Mouse (Mus musculus) hindbrain, postnatal 0 days (tissue): ENCODE results near the gene Gm49373. TPM values are rescaled to one million over a fixed set of nuclear protein-coding genes. Genes with fewer than 3 reads are reported as not detected.

Experiments
- ATAC-seq: fragments of 200-750 bp; cut with Nextera tagmentation; 2 replicates; pipeline ENCODE4 v1.8.0; 2017; ENCODE audit warnings: mild to moderate bottlenecking, moderate TSS enrichment, moderate library complexity
- DNase-seq: peaks from one replicate; pipeline ENCODE4 v3.0.0-alpha.2; 2015; ENCODE audit warnings: low spot score
- H3K27ac ChIP-seq: fragments of 300-500 bp; sonication (generic); 2 replicates; pipeline ENCODE4 v1.5.1; 2014; ENCODE audit warnings: mild to moderate bottlenecking
- H3K27me3 ChIP-seq: fragments of 300-500 bp; sonication (generic); 2 replicates; pipeline ENCODE4 v1.6.1; 2014; ENCODE audit warnings: low read length, mixed read lengths; ENCODE audit not compliant: insufficient read depth
- H3K36me3 ChIP-seq: fragments of 300-500 bp; sonication (generic); 2 replicates; pipeline ENCODE4 v1.6.1; 2014; ENCODE audit warnings: low read length, mixed read lengths; ENCODE audit not compliant: insufficient read depth
- H3K4me1 ChIP-seq: fragments of 300-500 bp; sonication (generic); 2 replicates; pipeline ENCODE4 v1.6.1; 2014; ENCODE audit warnings: antibody characterized with exemption, low read length, mixed read lengths; ENCODE audit not compliant: insufficient read depth
- H3K4me2 ChIP-seq: fragments of 300-500 bp; sonication (generic); 2 replicates; pipeline ENCODE4 v1.6.1; 2014; ENCODE audit warnings: low read depth, mild to moderate bottlenecking, low read length, moderate library complexity, mixed read lengths
- H3K4me3 ChIP-seq: fragments of 300-500 bp; sonication (generic); 2 replicates; pipeline ENCODE4 v1.5.1; 2014; ENCODE audit warnings: low read length
- H3K9ac ChIP-seq: fragments of 300-500 bp; sonication (generic); replicated peaks from 2 replicates; pipeline ENCODE4 v1.6.1; 2014; ENCODE audit warnings: mild to moderate bottlenecking, low read length, moderate library complexity, mixed read lengths
- H3K9me3 ChIP-seq: fragments of 300-500 bp; sonication (generic); 2 replicates; pipeline ENCODE4 v1.6.1; 2016; ENCODE audit warnings: low read length, mixed read lengths
- CTCF ChIP-seq: IDR thresholded peaks from 2 replicates; pipeline ENCODE4 v1.5.1; 2016; ENCODE audit warnings: antibody characterized with exemption, control low read depth, low read depth
- WGBS: fragments of 180-500 bp; shearing (Covaris S2); extraction: QIAGEN DNeasy Blood & Tissue Kit; methylation state at CpG from one replicate; pipeline ENCODE4 v1.1.7; 2014; 5-methylcytosine and 5-hydroxymethylcytosine counted together
- polyA plus RNA-seq: library from polyadenylated mRNA; unstranded; fragments of >200 nt; fragmentation: Nextera tagmentation; extraction: Ambion mirVana; gene quantifications from 2 replicates; pipeline ENCODE4 v1.2.1, GENCODE M21; 2015
- total RNA-seq: library from RNA; depleted of rRNA; stranded (reverse); fragments of >200 nt; gene quantifications from 2 replicates; pipeline ENCODE4 v1.2.3, GENCODE M21; 2014

Gene Gm49373
- total and polyA plus RNA-seq, 2 experiments from 2014 or later, result 0.48 to 0.73 TPM

- no peak for DNase-seq
- 15% methylated on average over 20 of the region's 20 CpGs for WGBS
- peaks cover 68% of the 10 kb centered on the region for H3K27me3 ChIP-seq
- no peak overlapping the region for H3K27ac ChIP-seq
- no peak for ATAC-seq
- H3K4me3 ChIP-seq, result peak overlapping the region; percentile 46; the same call in 1 of the 2 replicates
- H3K4me1 ChIP-seq, result peaks cover 43% of the 10 kb centered on the region
- no peak for TF ChIP-seq CTCF
- no peak overlapping the region for H3K9ac ChIP-seq
- no peaks in the 10 kb centered on the region for H3K9me3 ChIP-seq
- H3K4me2 ChIP-seq, result peak overlapping the region; percentile 74
- H3K36me3 ChIP-seq, result no peaks in the 10 kb centered on the region
Measured at GRCm38 (mm10) chr9:21036161-21036560, 36.7 kb downstream of the Gm49373 start.

- no peak for TF ChIP-seq CTCF
- Histone ChIP-seq H3K9me3 (no peaks in the 10 kb centered on the region), H3K4me3 (0 out of 2 replicates have a peak overlapping the region, but pooled peaks have one; percentile 3), H3K27me3 (peaks cover 68% of the 10 kb centered on the region), H3K4me2 (peak overlapping the region; percentile 74; the same call in 1 of the 2 replicates), H3K9ac (no peak overlapping the region), H3K36me3 (no peaks in the 10 kb centered on the region), H3K4me1 (peaks cover 46% of the 10 kb centered on the region), H3K27ac (no peak overlapping the region)
- DNase-seq (no peak), ATAC-seq (no peak)
- WGBS, result 24% methylated on average over 9 of the region's 9 CpGs
Measured at GRCm38 (mm10) chr9:21035586-21035985, 37.3 kb downstream of the Gm49373 start.

- Histone ChIP-seq H3K27ac (no peak overlapping the region), H3K27me3 (peaks cover 68% of the 10 kb centered on the region), H3K4me3 (no peak overlapping the region), H3K36me3 (no peaks in the 10 kb centered on the region), H3K9me3 (no peaks in the 10 kb centered on the region), H3K9ac (no peak overlapping the region), H3K4me2 (0 out of 2 replicates have a peak overlapping the region, but pooled peaks have one; percentile 10), H3K4me1 (peaks cover 46% of the 10 kb centered on the region)
- no peak for DNase-seq
- WGBS, result 11% methylated on average over 17 of the region's 17 CpGs
- TF ChIP-seq CTCF, result no peak
- no peak for ATAC-seq
Measured at GRCm38 (mm10) chr9:21034481-21035085, 38.3 kb downstream of the Gm49373 start.

- Histone ChIP-seq H3K9ac (no peak overlapping the region; the same call in 1 of the 2 replicates), H3K4me1 (peaks cover 46% of the 10 kb centered on the region), H3K4me3 (peak overlapping the region; percentile 56), H3K9me3 (no peaks in the 10 kb centered on the region), H3K4me2 (peak overlapping the region; percentile 98), H3K36me3 (no peaks in the 10 kb centered on the region), H3K27me3 (peaks cover 63% of the 10 kb centered on the region), H3K27ac (no peak overlapping the region)
- WGBS, result 1% methylated on average over 34 of the region's 34 CpGs
- DNase-seq, result peak; percentile 68
- no peak for TF ChIP-seq CTCF
- no peak for ATAC-seq
Measured at GRCm38 (mm10) chr9:21033136-21033535, 39.8 kb downstream of the Gm49373 start.

- TF ChIP-seq CTCF, result no peak
- Histone ChIP-seq H3K9me3 (no peaks in the 10 kb centered on the region), H3K9ac (peak overlapping the region; percentile 59), H3K4me2 (peak overlapping the region; percentile 98), H3K27me3 (peaks cover 57% of the 10 kb centered on the region), H3K36me3 (no peaks in the 10 kb centered on the region), H3K4me3 (peak overlapping the region; percentile 56), H3K4me1 (peaks cover 40% of the 10 kb centered on the region), H3K27ac (no peak overlapping the region)
- DNase-seq (no peak), ATAC-seq (no peak)
- WGBS, result 2% methylated on average over 7 of the region's 7 CpGs
Measured at GRCm38 (mm10) chr9:21032491-21032890, 40.4 kb downstream of the Gm49373 start.

GRCm38 (mm10) chr9:21031896-21032351 is 41.0 kb downstream of the Gm49373 start, which contains the start of gene Icam5:
Gene Icam5, plus strand, starts transcription at chr9:21032073.
- peak; percentile 47 for DNase-seq
- Histone ChIP-seq H3K9me3 (no peaks in the 10 kb centered on the region), H3K36me3 (no peaks in the 10 kb centered on the region), H3K4me3 (peak within 1 kb of the TSS; percentile 56), H3K27ac (peak within 1 kb of the TSS; percentile 68; the same call in 1 of the 2 replicates), H3K27me3 (peaks cover 51% of the 10 kb centered on the region), H3K4me1 (peaks cover 34% of the 10 kb centered on the region), H3K9ac (peak within 1 kb of the TSS; percentile 59), H3K4me2 (peak within 1 kb of the TSS; percentile 98)
- WGBS, result 1% methylated on average over 34 of the region's 35 CpGs
- TF ChIP-seq CTCF, result no peak
- ATAC-seq, result peak; percentile 0
